Mouse (Mus musculus) layer of hippocampus, adult 8-10 months (tissue): Measurements from ENCODE around the gene Aox3. TPM values are rescaled to one million over a fixed set of nuclear protein-coding genes. Genes with fewer than 3 reads are reported as not detected.
A peak's percentile ranks its signal among the peaks of the same experiment; 100 is the strongest.

Experiments
- DNase-seq, 2 experiments: peaks; one replicate each; pipeline ENCODE4 v3.0.0; 2022; ENCODE audit warnings: low spot score in 2 of 2
- total RNA-seq, 4 experiments: library from RNA; stranded (reverse); gene quantifications; 2 replicates each; pipeline ENCODE4 v1.2.4; 2022

Gene Aox3
- total RNA-seq, 4 experiments from 2014 or later, result 2.6 to 4.2 (median 3.1) TPM

GRCm38 (mm10) chr1:58198386-58198785, 85.5 kb downstream of the Aox3 start:
- no peak for DNase-seq

GRCm38 (mm10) chr1:58210203-58210602, 97.3 kb downstream of the Aox3 start, which contains the start of gene Aox4:
Aox4 (plus strand) TSS chr1:58210397.
- DNase-seq, result peak; percentile 21 to 37

- DNase-seq, result no peak
These were observed 99.9 kb downstream of the Aox3 start for GRCm38 (mm10) chr1:58212805-58213204.

GRCm38 (mm10) chr1:58213838-58214237, 100.9 kb downstream of the Aox3 start:
- DNase-seq, result no peak

- DNase-seq, result no peak
These were observed 102.4 kb downstream of the Aox3 start for GRCm38 (mm10) chr1:58215353-58215752.

GRCm38 (mm10) chr1:58215956-58216532, 103.1 kb downstream of the Aox3 start:
- no peak for DNase-seq

- no peak for DNase-seq
These were observed 108.1 kb downstream of the Aox3 start for GRCm38 (mm10) chr1:58221070-58221469.

GRCm38 (mm10) chr1:58221879-58222278, 108.9 kb downstream of the Aox3 start:
- no peak for DNase-seq

GRCm38 (mm10) chr1:58228086-58228485, 115.2 kb downstream of the Aox3 start:
- DNase-seq, result no peak

GRCm38 (mm10) chr1:58228916-58229315, 116.0 kb downstream of the Aox3 start:
- no peak for DNase-seq

- DNase-seq, result no peak
These were observed 116.8 kb downstream of the Aox3 start for GRCm38 (mm10) chr1:58229774-58230173.

- DNase-seq, result no peak
These were observed 117.6 kb downstream of the Aox3 start for GRCm38 (mm10) chr1:58230542-58230941.

GRCm38 (mm10) chr1:58235405-58235804, 122.5 kb downstream of the Aox3 start:
- DNase-seq, result no peak

GRCm38 (mm10) chr1:58237527-58238299, 124.8 kb downstream of the Aox3 start:
- DNase-seq, result no peak

- DNase-seq, result no peak
These were observed 125.5 kb downstream of the Aox3 start for GRCm38 (mm10) chr1:58238440-58238839.

GRCm38 (mm10) chr1:58238961-58239360, 126.0 kb downstream of the Aox3 start:
- no peak for DNase-seq

- no peak for DNase-seq
These were observed 127.4 kb downstream of the Aox3 start for GRCm38 (mm10) chr1:58240347-58240746.

- DNase-seq, result no peak
These were observed 131.6 kb downstream of the Aox3 start for GRCm38 (mm10) chr1:58244487-58244886.

GRCm38 (mm10) chr1:58248518-58248917, 135.6 kb downstream of the Aox3 start:
- DNase-seq, result no peak
